Mouse (Mus musculus): ENCODE measurements around the gene Rab3b. TPM values are rescaled to one million over a fixed set of nuclear protein-coding genes. Genes with fewer than 3 reads are reported as not detected.

Gene Rab3b
- total and polyA plus RNA-seq, 2 experiments from 2014 or later, result 86.2 to 298 TPM

DNA sequence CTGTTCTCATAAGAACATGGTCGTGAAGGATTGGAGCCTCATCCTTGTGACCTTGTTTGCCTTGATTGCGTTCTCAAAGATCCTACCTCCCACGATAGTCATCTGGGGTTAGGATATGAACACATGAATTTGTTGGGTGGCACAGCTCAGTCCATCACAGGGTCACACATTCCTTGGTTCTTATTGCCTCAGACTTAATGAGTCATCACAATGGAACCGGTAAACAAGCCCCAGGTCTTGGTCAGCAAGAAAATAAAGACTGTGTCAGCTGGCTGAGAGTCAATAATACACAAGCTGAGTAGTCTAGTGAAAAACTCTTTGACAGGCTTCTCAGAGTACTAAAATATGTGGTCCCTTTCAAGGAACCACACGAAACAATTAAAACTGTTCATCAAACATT lies 92.2 kb downstream of the Rab3b start:
- 82% methylated on average over 5 of the region's 5 CpGs for WGBS

DNA sequence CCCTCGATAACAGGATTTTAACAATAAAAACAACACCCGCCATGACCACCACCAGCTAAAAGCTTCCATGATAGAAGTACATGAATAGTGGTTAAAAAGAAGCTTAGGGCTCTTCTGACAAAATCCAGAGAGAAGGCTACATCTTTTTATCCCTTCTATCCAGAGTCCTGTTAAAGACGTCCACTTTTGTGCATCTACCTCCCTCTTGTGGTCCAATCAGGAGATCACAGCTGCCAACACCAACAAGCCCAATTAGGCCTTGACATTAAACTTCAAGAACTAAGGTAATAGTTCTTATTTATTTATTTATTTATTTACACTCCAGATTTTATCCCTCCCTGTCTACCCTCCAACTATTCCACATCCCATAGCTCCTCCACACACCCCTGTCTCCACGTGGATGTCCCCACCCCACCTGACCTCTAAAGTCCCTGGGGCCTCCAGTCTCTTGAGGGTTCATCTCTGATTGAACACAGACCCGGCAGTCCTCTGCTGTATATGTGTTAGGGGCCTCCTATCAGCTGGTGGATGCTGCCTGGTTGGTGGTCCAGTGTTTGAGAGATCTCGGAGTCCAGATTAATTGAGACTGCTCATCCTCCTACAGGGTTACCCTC lies 97.7 kb downstream of the Rab3b start:
- DNase-seq, result peak; percentile 74
- Histone ChIP-seq H3K4me3 (ENCODE audit: low read depth, low read length) (no peak overlapping the region), H3K4me1 (ENCODE audit: insufficient read depth) (no peaks in the 10 kb centered on the region), H3K27me3 (ENCODE audit: insufficient read depth, low read length) (no peaks in the 10 kb centered on the region), H3K9me3 (ENCODE audit: low read length) (no peaks in the 10 kb centered on the region), H3K27ac (ENCODE audit: low read depth, low read length) (no peak overlapping the region), H3K36me3 (ENCODE audit: insufficient read depth) (no peaks in the 10 kb centered on the region), H3K9ac (no peak overlapping the region), H3K4me2 (ENCODE audit: low read depth) (no peak overlapping the region)
- 51% methylated on average over 6 of the region's 6 CpGs for WGBS
- peak; percentile 86 for TF ChIP-seq CTCF (IDR thresholded peaks at IDR 0.05; ENCODE audit: low read depth)
- ATAC-seq, result peak; percentile 71

More for the DNA sequence above, 92.2 kb downstream of the Rab3b start:
- no peaks in the 10 kb centered on the region for H3K9me3 ChIP-seq (ENCODE audit: low read length)
- H3K27ac ChIP-seq (ENCODE audit: low read depth, low read length), result no peak overlapping the region
- no peaks in the 10 kb centered on the region for H3K36me3 ChIP-seq (ENCODE audit: insufficient read depth)
- ATAC-seq, result no peak
- no peak overlapping the region for H3K4me3 ChIP-seq (ENCODE audit: low read depth, low read length)
- no peak for TF ChIP-seq CTCF (IDR thresholded peaks at IDR 0.05; ENCODE audit: low read depth)
- no peak for DNase-seq
- no peak overlapping the region for H3K4me2 ChIP-seq (ENCODE audit: low read depth)
- no peak overlapping the region for H3K9ac ChIP-seq
- H3K27me3 ChIP-seq (ENCODE audit: insufficient read depth, low read length), result no peaks in the 10 kb centered on the region
- no peaks in the 10 kb centered on the region for H3K4me1 ChIP-seq (ENCODE audit: insufficient read depth)

DNA sequence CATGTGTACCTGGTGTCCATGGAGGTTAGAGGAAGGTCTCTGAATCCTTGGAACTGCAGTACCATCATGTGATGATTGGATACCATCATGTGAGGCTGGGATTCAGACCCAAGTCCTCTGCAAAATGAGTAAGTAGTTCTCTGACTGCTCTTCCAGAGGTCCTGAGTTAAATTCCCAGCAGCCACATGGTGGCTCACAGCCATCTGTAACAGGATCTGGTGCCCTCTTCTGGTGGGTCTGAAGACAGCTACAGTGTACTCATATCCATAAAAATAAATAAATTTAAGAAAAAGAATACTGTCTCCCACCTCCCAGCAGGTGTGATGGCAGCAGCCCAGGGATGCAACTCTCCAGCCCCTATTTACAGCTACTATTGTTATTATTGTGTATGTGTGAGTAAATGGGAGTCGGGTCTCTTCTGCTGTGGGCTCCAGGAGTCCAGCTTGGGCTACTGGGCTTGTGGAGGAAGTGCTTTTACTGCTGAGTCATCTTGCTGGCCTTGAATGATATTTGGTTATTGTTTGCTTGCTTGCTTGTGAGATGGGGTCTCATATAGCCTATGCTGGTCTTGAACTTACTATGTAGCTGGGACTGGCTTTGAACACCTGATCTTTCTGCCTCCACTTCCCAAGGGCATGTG lies 108.1 kb downstream of the Rab3b start:
- H3K27me3 ChIP-seq (ENCODE audit: insufficient read depth, low read length), result no peaks in the 10 kb centered on the region
- no peak overlapping the region for H3K9ac ChIP-seq
- 88% methylated on average over 1 of the region's 1 CpGs for WGBS
- no peak overlapping the region for H3K4me2 ChIP-seq (ENCODE audit: low read depth)
- DNase-seq, result no peak
- no peaks in the 10 kb centered on the region for H3K36me3 ChIP-seq (ENCODE audit: insufficient read depth)
- H3K4me3 ChIP-seq (ENCODE audit: low read depth, low read length), result no peak overlapping the region
- H3K9me3 ChIP-seq (ENCODE audit: low read length), result no peaks in the 10 kb centered on the region
- ATAC-seq, result no peak
- no peak for TF ChIP-seq CTCF (IDR thresholded peaks at IDR 0.05; ENCODE audit: low read depth)
- no peaks in the 10 kb centered on the region for H3K4me1 ChIP-seq (ENCODE audit: insufficient read depth)
- H3K27ac ChIP-seq (ENCODE audit: low read depth, low read length), result no peak overlapping the region

DNA sequence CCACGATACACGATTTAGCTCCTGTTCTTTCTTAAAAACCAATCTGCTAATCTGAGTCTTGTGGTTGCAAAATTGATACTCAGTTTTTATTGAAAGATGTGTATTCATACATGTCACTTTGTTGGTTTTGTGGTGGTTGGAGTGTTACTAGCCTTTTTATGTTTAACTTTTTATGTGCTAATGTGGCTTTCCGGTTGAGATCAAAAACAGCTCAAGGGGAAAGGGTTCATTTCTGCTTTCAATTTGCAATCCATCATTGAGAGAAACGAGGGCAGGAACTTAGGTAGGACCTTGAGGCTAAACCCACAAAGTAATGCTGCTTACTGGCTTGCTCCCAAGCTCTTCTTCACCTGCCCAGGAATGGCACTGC lies 108.6 kb downstream of the Rab3b start:
- WGBS, result 79% methylated on average over 4 of the region's 4 CpGs
- Histone ChIP-seq H3K27ac (ENCODE audit: low read depth, low read length) (no peak overlapping the region), H3K4me1 (ENCODE audit: insufficient read depth) (no peaks in the 10 kb centered on the region), H3K9ac (no peak overlapping the region), H3K27me3 (ENCODE audit: insufficient read depth, low read length) (no peaks in the 10 kb centered on the region), H3K9me3 (ENCODE audit: low read length) (no peaks in the 10 kb centered on the region), H3K4me3 (ENCODE audit: low read depth, low read length) (no peak overlapping the region), H3K36me3 (ENCODE audit: insufficient read depth) (no peaks in the 10 kb centered on the region), H3K4me2 (ENCODE audit: low read depth) (no peak overlapping the region)
- TF ChIP-seq CTCF (IDR thresholded peaks at IDR 0.05; ENCODE audit: low read depth), result no peak
- DNase-seq, result no peak
- ATAC-seq, result no peak

DNA sequence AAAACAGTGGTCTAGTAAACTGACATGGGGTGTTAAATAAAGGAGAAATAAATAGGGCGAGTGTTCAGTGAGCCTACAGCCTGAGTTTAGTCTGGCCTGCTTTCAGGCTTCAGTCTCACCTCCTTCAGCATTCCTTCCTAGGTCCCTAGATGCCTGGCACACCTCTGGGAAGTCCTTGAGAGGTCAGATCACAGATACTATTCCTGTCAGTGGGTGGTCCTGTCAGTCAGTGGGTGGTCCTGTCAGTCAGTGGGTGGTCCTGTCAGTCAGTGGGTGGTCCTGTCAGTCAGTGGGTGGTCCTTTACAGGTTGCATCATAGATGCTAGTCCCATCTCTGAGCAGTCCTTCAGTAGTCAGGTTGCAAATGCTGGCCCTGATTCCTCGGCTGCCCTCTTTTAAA lies 110.6 kb downstream of the Rab3b start:
- Histone ChIP-seq H3K27ac (ENCODE audit: low read depth, low read length) (no peak overlapping the region), H3K36me3 (ENCODE audit: insufficient read depth) (no peaks in the 10 kb centered on the region), H3K4me3 (ENCODE audit: low read depth, low read length) (no peak overlapping the region), H3K4me2 (ENCODE audit: low read depth) (no peak overlapping the region), H3K9me3 (ENCODE audit: low read length) (no peaks in the 10 kb centered on the region), H3K9ac (no peak overlapping the region), H3K4me1 (ENCODE audit: insufficient read depth) (no peaks in the 10 kb centered on the region), H3K27me3 (ENCODE audit: insufficient read depth, low read length) (no peaks in the 10 kb centered on the region)
- no peak for TF ChIP-seq CTCF (IDR thresholded peaks at IDR 0.05; ENCODE audit: low read depth)
- ATAC-seq, result no peak
- 74% methylated on average over 2 of the region's 2 CpGs for WGBS
- DNase-seq, result no peak

DNA sequence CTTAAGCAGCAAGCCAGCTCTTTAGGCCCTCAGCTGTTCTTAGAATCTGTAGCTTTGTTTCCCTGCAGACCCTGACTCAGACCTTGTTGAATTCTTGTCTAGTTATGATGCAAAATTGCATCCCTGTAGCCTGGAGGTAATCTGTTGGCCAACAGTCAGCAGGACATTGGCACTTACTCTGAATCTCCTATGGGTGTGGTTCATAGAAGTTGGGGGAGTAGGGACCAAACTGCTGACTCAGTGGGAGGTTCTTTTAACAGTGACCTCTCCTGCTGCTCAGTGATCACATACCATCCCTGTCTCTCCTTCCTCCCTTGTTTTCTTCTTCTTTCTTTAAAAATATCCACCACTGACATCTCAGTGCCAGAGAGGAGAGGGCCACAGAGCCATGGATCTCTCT lies 111.2 kb downstream of the Rab3b start:
- no peak for DNase-seq
- Histone ChIP-seq H3K4me3 (ENCODE audit: low read depth, low read length) (no peak overlapping the region), H3K4me1 (ENCODE audit: insufficient read depth) (no peaks in the 10 kb centered on the region), H3K27ac (ENCODE audit: low read depth, low read length) (no peak overlapping the region), H3K9me3 (ENCODE audit: low read length) (no peaks in the 10 kb centered on the region), H3K27me3 (ENCODE audit: insufficient read depth, low read length) (no peaks in the 10 kb centered on the region), H3K36me3 (ENCODE audit: insufficient read depth) (no peaks in the 10 kb centered on the region), H3K4me2 (ENCODE audit: low read depth) (no peak overlapping the region), H3K9ac (no peak overlapping the region)
- no peak for ATAC-seq
- TF ChIP-seq CTCF (IDR thresholded peaks at IDR 0.05; ENCODE audit: low read depth), result no peak

DNA sequence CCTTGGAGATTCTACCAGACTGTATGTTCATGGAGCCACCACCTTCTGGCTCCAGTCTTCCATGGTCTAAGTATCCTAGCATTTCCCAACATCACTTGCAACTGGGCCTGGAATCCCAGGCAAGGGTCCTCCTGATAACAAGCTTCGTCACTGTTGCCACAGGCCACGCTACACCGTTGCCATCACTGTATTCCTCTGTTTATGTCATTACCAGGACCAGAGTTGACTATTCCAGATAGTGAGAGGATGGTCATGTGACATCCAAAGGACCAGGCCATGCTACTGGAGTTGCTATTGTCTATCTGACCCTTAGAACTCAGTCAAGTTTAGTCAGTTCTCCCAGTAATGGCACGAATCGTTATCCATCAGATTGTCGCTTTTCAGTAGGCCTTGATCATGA lies 111.7 kb downstream of the Rab3b start:
- WGBS, result 95% methylated on average over 6 of the region's 6 CpGs
- H3K9me3 ChIP-seq (ENCODE audit: low read length), result no peaks in the 10 kb centered on the region

More for the DNA sequence above, 111.7 kb downstream of the Rab3b start:
- no peak overlapping the region for H3K27ac ChIP-seq (ENCODE audit: low read depth, low read length)
- no peak overlapping the region for H3K4me2 ChIP-seq (ENCODE audit: low read depth)
- H3K4me3 ChIP-seq (ENCODE audit: low read depth, low read length), result no peak overlapping the region
- no peaks in the 10 kb centered on the region for H3K36me3 ChIP-seq (ENCODE audit: insufficient read depth)
- no peak for ATAC-seq
- TF ChIP-seq CTCF (IDR thresholded peaks at IDR 0.05; ENCODE audit: low read depth), result no peak
- DNase-seq, result no peak
- H3K9ac ChIP-seq, result no peak overlapping the region
- H3K4me1 ChIP-seq (ENCODE audit: insufficient read depth), result no peaks in the 10 kb centered on the region
- H3K27me3 ChIP-seq (ENCODE audit: insufficient read depth, low read length), result no peaks in the 10 kb centered on the region
